Mouse (Mus musculus) ovary, adult 18-20 months (tissue): ENCODE results near the gene Lamp2.
"Not testable (repeated sequence)": the region's sequence is repeated elsewhere in the genome, so short reads cannot be mapped to it uniquely, and the experiment has no call there.

Source experiments
- DNase-seq: peaks from one replicate; pipeline ENCODE4 v3.0.0; 2022; ENCODE audit warnings: low spot score, mixed read lengths

Lamp2 gene

DNA sequence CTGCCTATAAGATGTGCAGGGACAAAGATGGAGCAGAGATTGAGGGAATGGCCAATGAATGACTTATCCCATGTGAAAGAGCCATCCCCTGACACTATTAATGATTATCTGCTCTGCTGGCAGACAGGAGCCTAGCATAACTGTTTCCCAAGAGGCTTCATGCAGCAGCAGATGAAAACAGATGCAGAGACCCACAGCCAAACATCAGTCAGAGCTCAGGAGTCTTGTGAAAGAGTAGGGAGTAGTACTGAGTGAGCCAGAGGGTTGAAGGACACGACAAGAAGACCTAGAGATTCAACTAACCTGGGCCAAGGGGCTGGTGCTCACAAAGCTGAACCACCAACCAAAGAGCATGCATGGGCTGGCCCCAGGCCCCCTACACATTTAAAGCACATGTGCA is 30.2 kb downstream of the Lamp2 start:
- DNase-seq: no peak

GRCm38 (mm10) chrX:38423096-38423495 is 33.2 kb downstream of the Lamp2 start:
- DNase-seq: no peak

GRCm38 (mm10) chrX:38422396-38422795 is 33.9 kb downstream of the Lamp2 start:
- no peak for DNase-seq

DNA sequence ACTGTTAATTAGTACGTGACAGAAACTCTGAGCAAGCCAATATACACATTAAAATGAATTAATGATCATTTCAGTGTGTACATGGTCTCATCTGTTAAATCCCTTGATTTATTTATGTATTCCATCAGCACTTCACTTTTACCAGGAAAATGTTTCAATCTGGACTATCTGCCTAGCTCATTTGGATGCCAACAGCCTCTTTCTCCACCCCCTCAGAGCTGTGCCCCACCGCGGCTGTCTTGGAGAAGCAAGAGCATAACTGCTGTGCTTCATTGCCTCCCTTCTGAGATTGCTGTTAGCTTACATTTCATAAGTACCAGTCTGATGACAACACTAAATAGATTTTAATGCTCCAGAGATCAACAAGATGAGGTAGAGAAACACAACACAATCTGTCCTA is 52.4 kb downstream of the Lamp2 start:
- no peak for DNase-seq

- DNase-seq: no peak
Observed at GRCm38 (mm10) chrX:38402981-38403380, 53.3 kb downstream of the Lamp2 start.

DNA sequence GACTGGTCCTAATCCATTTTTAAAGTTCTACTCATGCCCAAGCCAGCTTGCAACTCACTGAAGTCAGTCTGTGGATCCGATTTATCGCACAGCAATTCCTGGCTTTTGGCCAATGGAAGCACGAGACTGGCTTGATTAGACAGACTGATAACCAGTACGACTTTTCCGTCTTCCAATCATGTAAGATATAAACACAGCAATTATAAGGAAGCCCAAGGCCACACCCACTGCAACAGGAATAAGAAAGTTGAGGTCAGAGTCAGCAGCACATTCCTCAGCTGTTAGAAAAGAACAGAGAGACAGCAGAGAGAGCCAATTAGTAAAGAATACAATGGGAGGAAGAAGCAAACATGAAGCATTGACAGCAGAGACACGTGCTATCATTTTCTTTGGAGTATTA is 54.2 kb downstream of the Lamp2 start:
- DNase-seq: peak; percentile 35

DNA sequence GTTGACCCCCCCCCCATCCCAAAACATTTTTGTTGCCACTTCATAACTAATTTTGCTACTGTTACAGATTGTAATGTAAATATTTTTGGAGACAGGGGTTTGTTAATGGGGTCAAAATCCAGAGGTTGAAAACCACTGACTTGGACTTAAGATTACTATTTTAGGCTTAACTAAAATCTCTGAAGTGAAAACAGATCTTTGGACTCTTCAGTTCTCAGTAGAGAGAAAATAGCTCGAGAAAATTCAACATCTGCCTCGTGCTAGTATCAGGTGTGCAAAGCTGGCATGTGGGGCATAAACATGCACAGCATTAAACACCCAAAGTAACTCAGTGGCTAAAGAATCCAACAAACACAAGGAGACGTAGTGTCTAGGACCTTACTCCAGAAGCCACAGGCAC is 55.6 kb downstream of the Lamp2 start:
- no peak for DNase-seq

GRCm38 (mm10) chrX:38399671-38400070 is 56.6 kb downstream of the Lamp2 start:
- no peak for DNase-seq

DNA sequence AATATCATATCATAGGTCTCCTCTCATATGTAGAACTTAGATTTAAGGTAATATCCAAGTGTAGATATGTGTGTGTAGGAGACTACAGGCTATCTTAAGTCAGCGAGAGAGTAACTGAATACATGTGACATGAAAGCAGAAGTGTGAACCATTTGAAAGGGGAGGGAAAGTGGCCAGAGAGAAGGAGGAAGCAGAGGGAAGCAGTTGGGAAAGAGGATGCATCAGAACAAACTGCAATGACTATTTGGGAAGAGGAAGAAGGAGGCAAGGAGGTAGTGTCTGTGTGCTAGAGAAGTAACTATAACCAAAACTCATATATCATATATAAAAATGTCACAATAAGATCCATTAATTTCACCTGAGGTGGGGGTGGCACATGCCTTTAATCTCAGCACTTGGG is 83.1 kb downstream of the Lamp2 start:
- DNase-seq: not testable (repeated sequence)

DNA sequence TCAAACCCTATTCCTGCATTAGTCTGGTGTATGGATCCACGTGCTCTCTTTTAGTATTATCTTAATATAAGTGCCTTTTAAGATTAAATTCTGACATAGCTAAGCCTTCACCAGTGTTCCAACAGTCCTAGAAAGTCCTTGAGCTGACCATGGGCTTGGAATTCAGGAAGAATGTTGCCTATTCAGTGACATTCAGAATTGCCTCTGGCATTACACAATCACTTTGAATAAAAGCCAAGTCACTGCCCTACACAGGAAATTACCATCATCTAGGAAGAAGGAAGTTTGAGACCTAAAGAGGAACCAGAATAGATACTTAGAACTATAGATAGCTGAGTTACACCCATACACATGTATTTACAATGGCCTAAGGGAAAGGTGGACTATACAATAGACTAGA is 91.6 kb downstream of the Lamp2 start:
- DNase-seq: not testable (repeated sequence)

DNA sequence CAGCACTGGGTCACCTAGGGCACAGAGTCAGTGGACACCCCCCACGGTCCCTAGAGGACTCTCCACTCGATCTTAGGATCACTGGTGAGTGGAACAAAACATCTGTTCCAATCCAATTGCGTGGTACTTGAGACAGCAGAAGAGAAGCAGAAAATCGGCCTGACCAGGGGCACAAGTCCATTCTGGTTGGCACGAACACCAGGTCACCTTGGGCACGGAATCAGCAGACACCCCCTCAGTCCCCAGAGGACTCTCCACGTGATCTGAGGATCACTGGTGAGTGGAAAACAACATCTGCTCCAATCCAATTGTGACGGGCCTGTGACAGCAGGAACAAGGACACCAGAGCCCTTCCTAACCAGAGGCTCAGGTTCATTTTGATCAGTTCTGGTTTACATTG is 94.2 kb downstream of the Lamp2 start:
- no peak for DNase-seq
